Mouse (Mus musculus): Measurements from ENCODE around the gene Fam149a. TPM values are rescaled to one million over a fixed set of nuclear protein-coding genes. Genes with fewer than 3 reads are reported as not detected.

Fam149a gene
- polyA plus RNA-seq, 1 experiment from 2014 or later: 3.1 TPM

- ATAC-seq: no peak
- no peak overlapping the region for H3K9ac ChIP-seq (ENCODE audit: low read depth, low read length)
- 72% methylated on average over 6 of the region's 6 CpGs for WGBS
Measured at GRCm38 (mm10) chr8:45362323-45362722, 19.8 kb downstream of the Fam149a start.

DNA sequence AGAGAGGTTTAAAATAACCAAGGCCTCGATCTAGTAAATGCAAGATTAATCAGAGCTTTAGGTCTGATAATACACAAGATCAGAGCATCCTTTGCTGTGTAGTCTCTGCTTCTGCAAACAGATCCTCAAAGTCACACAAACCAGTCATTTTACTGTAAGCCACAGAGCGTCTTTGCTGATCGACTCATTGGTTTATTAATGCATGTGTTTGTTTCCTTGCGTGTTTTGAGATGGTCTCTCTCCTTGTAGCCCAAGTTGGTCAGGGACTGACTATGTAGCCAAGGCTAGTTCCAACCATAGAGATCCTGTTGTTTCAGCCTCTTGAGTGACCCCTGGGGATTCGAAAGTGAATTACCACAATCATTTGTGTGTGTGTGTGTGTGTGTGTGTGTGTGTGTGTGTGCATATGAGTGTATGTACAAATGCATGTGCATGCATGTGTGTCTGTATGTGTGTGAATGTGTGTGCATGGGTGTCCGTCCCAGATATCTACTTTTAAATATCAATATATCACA, 22.9 kb downstream of the Fam149a start:
- ATAC-seq: no peak
- Histone ChIP-seq H3K36me3 (ENCODE audit: control insufficient read depth, insufficient read depth) (no peaks in the 10 kb centered on the region), H3K9me3 (ENCODE audit: control insufficient read depth) (no peaks in the 10 kb centered on the region), H3K4me3 (ENCODE audit: low read depth, low read length) (peak overlapping the region; percentile 62), H3K27me3 (replicated peaks; ENCODE audit: control insufficient read depth, insufficient read depth, low read length) (no peaks in the 10 kb centered on the region), H3K4me2 (replicated peaks; ENCODE audit: low read depth) (peak overlapping the region; percentile 95), H3K9ac (ENCODE audit: low read depth, low read length) (no peak overlapping the region), H3K4me1 (replicated peaks; ENCODE audit: control insufficient read depth, insufficient read depth, low read length) (no peaks in the 10 kb centered on the region), H3K27ac (ENCODE audit: low read depth, low read length) (no peak overlapping the region)
- peak; percentile 53 for TF ChIP-seq CTCF (IDR thresholded peaks at IDR 0.05; ENCODE audit: low read depth)
- 78% methylated on average over 6 of the region's 6 CpGs for WGBS

More at GRCm38 (mm10) chr8:45362323-45362722, 19.8 kb downstream of the Fam149a start:
- Histone ChIP-seq H3K27me3 (replicated peaks; ENCODE audit: control insufficient read depth, insufficient read depth, low read length) (no peaks in the 10 kb centered on the region), H3K9me3 (ENCODE audit: control insufficient read depth) (no peaks in the 10 kb centered on the region), H3K4me3 (ENCODE audit: low read depth, low read length) (no peak overlapping the region), H3K4me2 (replicated peaks; ENCODE audit: low read depth) (no peak overlapping the region), H3K36me3 (ENCODE audit: control insufficient read depth, insufficient read depth) (no peaks in the 10 kb centered on the region), H3K4me1 (replicated peaks; ENCODE audit: control insufficient read depth, insufficient read depth, low read length) (no peaks in the 10 kb centered on the region), H3K27ac (ENCODE audit: low read depth, low read length) (no peak overlapping the region)
- TF ChIP-seq CTCF (IDR thresholded peaks at IDR 0.05; ENCODE audit: low read depth): peak; percentile 60

GRCm38 (mm10) chr8:45358132-45358918, 23.8 kb downstream of the Fam149a start:
- 3% methylated on average over 49 of the region's 49 CpGs for WGBS
- no peak for TF ChIP-seq CTCF (IDR thresholded peaks at IDR 0.05; ENCODE audit: low read depth)
- Histone ChIP-seq H3K9ac (ENCODE audit: low read depth, low read length) (peak overlapping the region; percentile 67), H3K4me2 (replicated peaks; ENCODE audit: low read depth) (peak overlapping the region; percentile 95), H3K27me3 (replicated peaks; ENCODE audit: control insufficient read depth, insufficient read depth, low read length) (no peaks in the 10 kb centered on the region), H3K27ac (ENCODE audit: low read depth, low read length) (no peak overlapping the region), H3K4me3 (ENCODE audit: low read depth, low read length) (peak overlapping the region; percentile 62), H3K4me1 (replicated peaks; ENCODE audit: control insufficient read depth, insufficient read depth, low read length) (no peaks in the 10 kb centered on the region), H3K9me3 (ENCODE audit: control insufficient read depth) (no peaks in the 10 kb centered on the region), H3K36me3 (ENCODE audit: control insufficient read depth, insufficient read depth) (no peaks in the 10 kb centered on the region)
- ATAC-seq: peak; percentile 45

GRCm38 (mm10) chr8:45355809-45356208, 26.3 kb downstream of the Fam149a start:
- H3K4me2 ChIP-seq (replicated peaks; ENCODE audit: low read depth): no peak overlapping the region
- 76% methylated on average over 6 of the region's 6 CpGs for WGBS
- TF ChIP-seq CTCF (IDR thresholded peaks at IDR 0.05; ENCODE audit: low read depth): no peak
- no peaks in the 10 kb centered on the region for H3K4me1 ChIP-seq (replicated peaks; ENCODE audit: control insufficient read depth, insufficient read depth, low read length)
- H3K9ac ChIP-seq (ENCODE audit: low read depth, low read length): no peak overlapping the region
- ATAC-seq: no peak
- no peaks in the 10 kb centered on the region; the same call in 1 of the 2 replicates for H3K36me3 ChIP-seq (ENCODE audit: control insufficient read depth, insufficient read depth)
- no peak overlapping the region for H3K27ac ChIP-seq (ENCODE audit: low read depth, low read length)
- no peaks in the 10 kb centered on the region for H3K9me3 ChIP-seq (ENCODE audit: control insufficient read depth)
- no peak overlapping the region for H3K4me3 ChIP-seq (ENCODE audit: low read depth, low read length)
- no peaks in the 10 kb centered on the region for H3K27me3 ChIP-seq (replicated peaks; ENCODE audit: control insufficient read depth, insufficient read depth, low read length)

GRCm38 (mm10) chr8:45345031-45345430, 37.1 kb downstream of the Fam149a start:
- H3K4me1 ChIP-seq (replicated peaks; ENCODE audit: control insufficient read depth, insufficient read depth, low read length): no peaks in the 10 kb centered on the region
- ATAC-seq: peak; percentile 56; the same call in 1 of the 2 replicates

DNA sequence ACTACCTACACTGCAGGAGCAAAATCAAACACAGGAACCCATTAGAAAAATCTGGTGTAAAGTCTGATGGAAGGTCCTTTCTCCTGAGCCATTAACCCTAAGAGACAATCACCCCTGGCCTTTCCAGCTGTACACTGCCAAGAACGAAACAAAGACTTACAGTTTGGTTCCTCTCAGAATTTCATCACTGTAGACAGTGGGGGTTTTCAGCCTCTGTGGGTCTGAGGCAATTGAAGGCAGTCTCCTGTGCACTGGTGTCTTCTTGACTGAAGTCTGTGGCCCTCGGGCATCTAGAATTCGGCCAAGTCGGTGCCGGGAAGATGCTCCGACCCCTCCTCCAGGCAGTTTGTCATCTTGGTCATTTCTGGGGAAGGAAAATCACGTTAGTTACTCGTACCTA, 37.8 kb downstream of the Fam149a start:
- WGBS: 92% methylated on average over 8 of the region's 8 CpGs
- Histone ChIP-seq H3K27me3 (replicated peaks; ENCODE audit: control insufficient read depth, insufficient read depth, low read length) (no peaks in the 10 kb centered on the region), H3K4me1 (replicated peaks; ENCODE audit: control insufficient read depth, insufficient read depth, low read length) (no peaks in the 10 kb centered on the region), H3K27ac (ENCODE audit: low read depth, low read length) (no peak overlapping the region), H3K36me3 (ENCODE audit: control insufficient read depth, insufficient read depth) (no peaks in the 10 kb centered on the region; the same call in 1 of the 2 replicates), H3K4me2 (replicated peaks; ENCODE audit: low read depth) (no peak overlapping the region), H3K9me3 (ENCODE audit: control insufficient read depth) (no peaks in the 10 kb centered on the region), H3K4me3 (ENCODE audit: low read depth, low read length) (no peak overlapping the region), H3K9ac (ENCODE audit: low read depth, low read length) (no peak overlapping the region)
- TF ChIP-seq CTCF (IDR thresholded peaks at IDR 0.05; ENCODE audit: low read depth): no peak
- no peak for ATAC-seq

More at GRCm38 (mm10) chr8:45345031-45345430, 37.1 kb downstream of the Fam149a start:
- Histone ChIP-seq H3K9me3 (ENCODE audit: control insufficient read depth) (no peaks in the 10 kb centered on the region), H3K36me3 (ENCODE audit: control insufficient read depth, insufficient read depth) (no peaks in the 10 kb centered on the region; the same call in 1 of the 2 replicates), H3K27ac (ENCODE audit: low read depth, low read length) (no peak overlapping the region), H3K4me3 (ENCODE audit: low read depth, low read length) (no peak overlapping the region), H3K4me2 (replicated peaks; ENCODE audit: low read depth) (no peak overlapping the region), H3K9ac (ENCODE audit: low read depth, low read length) (no peak overlapping the region), H3K27me3 (replicated peaks; ENCODE audit: control insufficient read depth, insufficient read depth, low read length) (no peaks in the 10 kb centered on the region)
- peak; percentile 98 for TF ChIP-seq CTCF (IDR thresholded peaks at IDR 0.05; ENCODE audit: low read depth)
- WGBS: 20% methylated on average over 6 of the region's 6 CpGs
